6 mouse cellular contexts compared by ENCODE assay signal in genomic region chr9:86594357-86594767, GRCm38 (mm10). TPM values are rescaled to one million over a fixed set of nuclear protein-coding genes. Genes with fewer than 3 reads are reported as not detected.
A peak's percentile ranks its signal among the peaks of the same experiment; 100 is the strongest.
DNase-seq lines count a peak whose midpoint lies in the region; ATAC-seq lines count a peak whose summit lies in the region.
"Not testable (repeated sequence)": the region's sequence is repeated elsewhere in the genome, so short reads cannot be mapped to it uniquely, and the experiment has no call there.

No protein-coding gene starts in this region.

- H3K4me1 ChIP-seq in heart, embryonic 10.5 days = peaks cover 28% of the 10 kb centered on the region
- peaks cover 10 to 20% of the 10 kb centered on the region in 2 experiments for H3K4me1 ChIP-seq in heart, embryonic 14.5 days (ENCODE audit: control insufficient read depth in 2 of 2, insufficient read depth in 2 of 2, low read length in 2 of 2)
- not testable (repeated sequence) for H3K4me1 ChIP-seq in intestine, embryonic 15.5 days (replicated peaks); lung, embryonic 16.5 days (replicated peaks; ENCODE audit: control insufficient read depth, insufficient read depth, low read length); midbrain, embryonic 13.5 days (replicated peaks)

- H3K4me2 ChIP-seq in heart, embryonic 14.5 days (ENCODE audit: low read length) = peak overlapping the region; percentile 44
- H3K4me2 ChIP-seq in intestine, embryonic 15.5 days (replicated peaks); lung, embryonic 16.5 days (ENCODE audit: low read depth, low read length); midbrain, embryonic 13.5 days (replicated peaks): not testable (repeated sequence)

- H3K9me3 ChIP-seq in heart, embryonic 10.5 days; heart, embryonic 14.5 days (ENCODE audit: control insufficient read depth, low read length); intestine, embryonic 15.5 days; lung, embryonic 16.5 days (ENCODE audit: control insufficient read depth, low read length); midbrain, embryonic 13.5 days: not testable (repeated sequence)

- ATAC-seq in heart, embryonic 14.5 days (ENCODE audit: insufficient number of reproducible peaks, insufficient read depth, low FRiP score, low read depth) = peak; percentile 64
- peak; percentile 63 for ATAC-seq in intestine, embryonic 15.5 days
- peak; percentile 76 for ATAC-seq in lung, embryonic 16.5 days (ENCODE audit: low read depth)
- ATAC-seq in midbrain, embryonic 13.5 days = 0 out of 2 replicates have a peak, but pooled peaks have one; percentile 44

- H3K36me3 ChIP-seq in heart, embryonic 10.5 days = peaks cover 21% of the 10 kb centered on the region
- not testable (repeated sequence) for H3K36me3 ChIP-seq in heart, embryonic 14.5 days (ENCODE audit: control insufficient read depth, insufficient read depth, low read length); intestine, embryonic 15.5 days; lung, embryonic 16.5 days (ENCODE audit: control insufficient read depth, insufficient read depth, low read length); midbrain, embryonic 13.5 days

- 10% methylated on average over 10 of the region's 10 CpGs for WGBS in heart, embryonic 10.5 days
- WGBS in heart, embryonic 14.5 days = 7% methylated on average over 10 of the region's 10 CpGs
- WGBS in intestine, embryonic 15.5 days = 47% methylated on average over 10 of the region's 10 CpGs
- 15% methylated on average over 9 of the region's 10 CpGs for WGBS in lung, embryonic 16.5 days
- WGBS in midbrain, embryonic 13.5 days = 76% methylated on average over 10 of the region's 10 CpGs

- not testable (repeated sequence) for H3K9ac ChIP-seq in heart, embryonic 14.5 days (ENCODE audit: low read length); intestine, embryonic 15.5 days; lung, embryonic 16.5 days (ENCODE audit: low read length); midbrain, embryonic 13.5 days (replicated peaks)

- H3K27me3 ChIP-seq in heart, embryonic 10.5 days (ENCODE audit: insufficient read depth, poor library complexity, severe bottlenecking); heart, embryonic 14.5 days (ENCODE audit: control insufficient read depth, insufficient read depth, low read length); intestine, embryonic 15.5 days (replicated peaks); lung, embryonic 16.5 days (ENCODE audit: control insufficient read depth, insufficient read depth, low read depth, low read length); midbrain, embryonic 13.5 days: not testable (repeated sequence)

- H3K27ac ChIP-seq in heart, embryonic 10.5 days = peak overlapping the region; percentile 72
- peak overlapping the region; percentile 35 to 37; a peak in 3 of 4 replicates for H3K27ac ChIP-seq in heart, embryonic 14.5 days (replicated peaks in 1 of 2; ENCODE audit: control insufficient read depth in 1 of 2, insufficient read depth in 1 of 2, low read depth in 2 of 2, low read length in 2 of 2)
- H3K27ac ChIP-seq in intestine, embryonic 15.5 days; lung, embryonic 16.5 days (ENCODE audit: low read length); midbrain, embryonic 13.5 days: not testable (repeated sequence)

- H3K4me3 ChIP-seq in heart, embryonic 10.5 days; heart, embryonic 14.5 days (ENCODE audit: control insufficient read depth in 1 of 2, insufficient read depth in 1 of 2, low read depth in 1 of 2, low read length in 2 of 2); intestine, embryonic 15.5 days (replicated peaks); lung, embryonic 16.5 days (ENCODE audit: low read length); midbrain, embryonic 13.5 days (replicated peaks): not testable (repeated sequence)

- not testable (repeated sequence) for DNase-seq in heart, embryonic 10.5 days (ENCODE audit: low spot score)
- DNase-seq in heart, postnatal 4 days = peak; percentile 27

RNA-seq across cellular contexts. Expression of gene Rwdd2a, which starts 22.6 kb away (rescaled TPM):
- 3.8 and 4.1 TPM in 2 replicates for polyA plus RNA-seq in heart, embryonic 10.5 days (2016; fragmentation: Nextera tagmentation; extraction: Ambion mirVana)
- 4.2 and 4.8 TPM in 2 replicates for polyA plus RNA-seq in heart, embryonic 14.5 days (2014; fragmentation: Nextera tagmentation; extraction: Ambion mirVana)
- total RNA-seq in heart, postnatal 4 days (2021) = under 1 TPM; 0.33 to 0.59 TPM
- 2.7 and 2.9 TPM in 2 replicates for polyA plus RNA-seq in intestine, embryonic 15.5 days (2015; fragmentation: Nextera tagmentation; extraction: Ambion mirVana)
- polyA plus RNA-seq in lung, embryonic 16.5 days (2015; fragmentation: Nextera tagmentation; extraction: Ambion mirVana) = 5.3 and 5.9 TPM in 2 replicates
- polyA plus RNA-seq in midbrain, embryonic 13.5 days (2015; fragmentation: Nextera tagmentation; extraction: Ambion mirVana) = 6.8 and 7.1 TPM in 2 replicates

RNA-seq across cellular contexts. Expression of gene Pgm3, which starts 22.7 kb away (rescaled TPM):
- polyA plus RNA-seq in heart, embryonic 10.5 days (2016; fragmentation: Nextera tagmentation; extraction: Ambion mirVana) = 32.2 and 35.3 TPM in 2 replicates
- 16.6 and 20.3 TPM in 2 replicates for polyA plus RNA-seq in heart, embryonic 14.5 days (2014; fragmentation: Nextera tagmentation; extraction: Ambion mirVana)
- total RNA-seq in heart, postnatal 4 days (2021) = 10 to 100 TPM; 11.4 to 14.5 TPM
- polyA plus RNA-seq in intestine, embryonic 15.5 days (2015; fragmentation: Nextera tagmentation; extraction: Ambion mirVana) = 40.6 and 42.4 TPM in 2 replicates
- polyA plus RNA-seq in lung, embryonic 16.5 days (2015; fragmentation: Nextera tagmentation; extraction: Ambion mirVana) = 39.6 and 41.1 TPM in 2 replicates
- polyA plus RNA-seq in midbrain, embryonic 13.5 days (2015; fragmentation: Nextera tagmentation; extraction: Ambion mirVana) = 39.7 and 40.2 TPM in 2 replicates
